Mouse (Mus musculus) layer of hippocampus, adult 2 months (tissue): ENCODE measurements around the gene Lyrm9. TPM values are rescaled to one million over a fixed set of nuclear protein-coding genes. Genes with fewer than 3 reads are reported as not detected.

Experiments
- DNase-seq, 2 experiments: peaks; one replicate each; pipeline ENCODE4 v3.0.0; 2022; ENCODE audit warnings: low spot score in 2 of 2
- H3K27ac ChIP-seq: fragments of 200-600 bp; 2 replicates; pipeline ENCODE4 v1.8.1; 2022
- H3K4me3 ChIP-seq: fragments of 200-600 bp; 2 replicates; pipeline ENCODE4 v1.8.1; 2022; ENCODE audit warnings: mild to moderate bottlenecking
- CTCF ChIP-seq: fragments of 200-600 bp; conservative IDR thresholded peaks from 2 replicates; pipeline ENCODE4 v1.8.1; 2022; ENCODE audit warnings: antibody characterized with exemption, mild to moderate bottlenecking, moderate library complexity
- total RNA-seq, 2 experiments: library from RNA; stranded (reverse); gene quantifications; 2 replicates each; pipeline ENCODE4 v1.2.3; 2021

The Lyrm9 gene
- total RNA-seq, 2 experiments from 2014 or later: 20.6 to 22.0 TPM

DNA sequence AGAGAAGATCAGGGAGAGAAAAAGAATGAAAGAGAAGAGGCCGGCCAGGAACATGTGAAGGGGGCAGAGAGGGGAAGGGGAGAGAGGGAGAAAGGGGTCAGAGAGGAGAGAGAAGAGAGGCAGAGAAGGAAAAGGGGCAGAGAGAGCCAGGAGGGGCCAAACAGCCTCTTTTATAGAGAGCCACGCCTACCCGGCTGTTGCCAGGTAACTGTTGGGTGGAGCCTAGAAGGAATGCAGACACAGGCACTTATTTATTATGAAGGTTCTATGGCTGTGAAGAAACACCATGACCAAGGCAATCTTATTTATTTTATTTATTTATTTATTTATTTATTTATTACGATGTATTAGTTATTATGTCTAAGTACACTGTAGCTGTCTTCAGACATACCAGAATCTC, 44.5 kb downstream of the Lyrm9 start:
- Histone ChIP-seq H3K4me3 (no peak overlapping the region), H3K27ac (no peak overlapping the region)
- TF ChIP-seq CTCF: no peak
- no peak for DNase-seq

DNA sequence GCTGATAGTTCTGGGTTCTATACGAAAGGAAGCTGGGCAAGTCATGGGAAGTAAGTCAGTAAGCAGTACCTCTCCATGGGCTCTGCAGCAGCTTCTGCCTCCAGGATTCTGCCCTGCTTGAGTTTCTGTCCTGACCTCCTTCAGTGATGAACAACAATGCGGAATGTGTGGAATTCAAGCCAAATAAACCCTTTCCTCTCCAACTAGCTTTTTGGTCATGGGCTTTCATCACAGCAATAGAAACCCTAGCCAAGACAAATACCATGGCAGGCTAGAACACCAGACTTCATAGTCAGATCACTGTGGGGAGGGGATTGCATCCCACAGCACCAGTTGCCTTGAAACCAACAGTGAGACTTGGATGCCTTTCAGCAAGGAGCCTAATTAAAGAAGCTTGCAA, 46.4 kb downstream of the Lyrm9 start:
- no peak for TF ChIP-seq CTCF
- Histone ChIP-seq H3K4me3 (no peak overlapping the region), H3K27ac (no peak overlapping the region)
- DNase-seq: no peak

DNA sequence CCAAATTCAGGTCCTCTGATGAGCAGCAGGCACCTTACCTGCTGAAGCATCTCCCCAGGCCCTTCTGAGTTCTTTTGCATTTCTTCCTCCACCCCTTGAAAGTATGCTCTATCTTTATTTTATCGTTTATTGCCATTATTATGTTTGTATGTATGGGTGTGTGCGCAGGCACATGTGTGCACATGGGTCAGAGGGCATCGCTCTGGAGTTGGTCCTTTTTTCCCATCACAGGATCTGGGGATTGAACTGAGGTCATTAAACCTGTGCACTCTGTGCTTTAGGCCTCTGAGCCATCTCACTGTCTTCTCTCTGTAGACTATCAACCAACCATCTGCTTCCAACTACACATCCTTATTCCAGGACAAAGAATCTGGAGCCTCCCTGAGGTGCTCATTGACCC, 53.3 kb downstream of the Lyrm9 start:
- no peak overlapping the region for H3K27ac ChIP-seq
- H3K4me3 ChIP-seq: no peak overlapping the region
- no peak for TF ChIP-seq CTCF
- DNase-seq: no peak

DNA sequence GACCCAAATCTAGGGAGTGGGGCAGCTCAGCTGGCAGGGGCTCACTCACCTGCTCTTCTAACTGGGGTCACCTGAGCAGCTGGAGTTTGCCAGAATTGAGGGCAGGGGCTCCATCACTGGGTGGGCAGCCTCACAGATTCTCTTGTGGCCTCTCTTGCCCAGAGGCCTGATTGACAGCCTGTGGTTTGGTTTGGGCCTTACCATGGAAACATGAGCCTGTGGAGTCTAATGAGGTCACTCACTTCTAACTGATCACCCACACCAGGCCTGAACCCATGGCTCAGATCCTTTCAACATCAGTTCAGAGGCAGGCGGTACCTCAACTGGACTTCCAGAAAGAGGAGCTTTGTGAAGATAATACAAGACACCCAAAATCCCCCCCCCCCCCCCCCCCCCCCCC, 60.3 kb downstream of the Lyrm9 start:
- TF ChIP-seq CTCF: no peak
- no peak for DNase-seq
- peak overlapping the region; percentile 41; the same call in 1 of the 2 replicates for H3K27ac ChIP-seq
- H3K4me3 ChIP-seq: no peak overlapping the region

DNA sequence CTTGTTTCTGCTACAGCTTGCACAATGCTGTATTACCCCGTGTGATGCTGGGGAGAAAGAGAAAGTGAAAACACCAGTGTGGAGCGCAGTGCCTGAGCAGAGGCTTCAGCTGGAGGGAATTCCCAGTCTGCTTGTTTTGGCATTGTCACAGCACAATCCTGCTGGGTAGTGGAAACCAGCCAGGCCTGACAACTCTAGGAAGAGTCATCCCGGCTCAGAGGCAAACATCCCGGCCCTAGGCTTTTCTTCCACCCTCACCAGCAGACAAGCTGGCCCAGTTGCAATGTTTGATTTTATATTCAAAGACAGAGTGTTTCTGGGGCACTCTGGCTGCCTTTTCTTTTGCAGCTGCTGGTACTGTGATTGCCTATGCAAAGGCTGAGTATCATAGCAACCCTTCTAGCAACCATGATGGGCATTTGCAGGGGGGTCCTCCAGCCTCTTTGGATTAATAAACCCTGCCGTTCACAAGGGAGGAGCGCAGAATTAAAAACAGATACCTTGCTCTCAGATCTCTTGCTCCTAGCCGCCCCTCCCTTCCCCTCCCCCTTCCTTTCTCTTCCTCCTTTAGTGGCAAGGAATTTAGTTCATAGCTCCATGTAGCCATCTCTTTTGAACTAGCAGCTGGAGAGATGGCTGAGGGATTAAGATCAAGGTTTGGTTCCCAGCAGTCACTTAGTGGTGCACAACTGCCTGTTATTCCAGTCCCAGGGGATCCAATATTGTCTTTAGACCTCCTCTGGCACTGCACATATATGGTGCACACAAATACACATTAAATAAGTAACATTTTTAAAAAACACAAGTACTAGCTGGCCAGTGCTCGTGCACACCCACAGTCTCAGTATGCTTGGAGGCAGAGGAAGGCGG, 61.0 kb downstream of the Lyrm9 start:
- Histone ChIP-seq H3K4me3 (peak overlapping the region; percentile 18; the same call in 1 of the 2 replicates), H3K27ac (peak overlapping the region; percentile 56; the same call in 1 of the 2 replicates)
- DNase-seq: peak; percentile 90 to 92
- TF ChIP-seq CTCF: no peak

DNA sequence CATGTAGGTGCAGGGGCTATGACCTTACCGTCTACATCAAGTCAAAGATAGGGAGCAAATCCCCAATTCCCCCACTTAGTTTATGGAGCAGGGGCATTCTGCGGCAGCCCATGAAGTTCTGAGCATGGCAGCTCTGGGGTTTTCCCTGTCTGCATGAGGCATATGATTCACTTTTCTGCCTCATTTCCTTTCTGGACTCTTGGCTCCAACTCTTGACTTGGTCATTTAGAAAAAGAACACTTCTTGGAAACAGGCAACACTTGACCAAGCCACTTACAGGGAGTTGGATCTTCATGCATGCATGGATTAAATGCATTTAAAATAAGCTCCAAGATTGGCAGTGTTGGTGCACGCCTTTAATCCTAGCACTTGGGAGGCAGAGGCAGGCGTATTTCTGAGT, 62.8 kb downstream of the Lyrm9 start:
- H3K4me3 ChIP-seq: no peak overlapping the region
- TF ChIP-seq CTCF: no peak
- DNase-seq: no peak
- H3K27ac ChIP-seq: no peak overlapping the region

Other genes starting within 250 kb of the Lyrm9 start
- 10 to 100 TPM; 39.3 to 43.0 TPM for gene Nlk, start 129.2 kb upstream of the Lyrm9 start, total RNA-seq
- gene Ccnq, start 74.9 kb upstream of the Lyrm9 start, total RNA-seq: 10 to 100 TPM; 20.0 to 20.7 TPM
- under 1 TPM; 0.20 to 0.64 TPM for gene Nos2, start 94.2 kb downstream of the Lyrm9 start, total RNA-seq
- 1 to 10 TPM; 4.0 to 4.1 TPM for gene Lgals9, start 158.4 kb downstream of the Lyrm9 start, total RNA-seq